Mouse (Mus musculus) layer of hippocampus, adult 8-10 months (tissue): ENCODE measurements around the gene Gm10181. TPM values are rescaled to one million over a fixed set of nuclear protein-coding genes. Genes with fewer than 3 reads are reported as not detected.
"Not testable (repeated sequence)": the region's sequence is repeated elsewhere in the genome, so short reads cannot be mapped to it uniquely, and the experiment has no call there.

Source experiments
- DNase-seq, 2 experiments: peaks; one replicate each; pipeline ENCODE4 v3.0.0; 2022; ENCODE audit warnings: low spot score in 2 of 2
- total RNA-seq, 4 experiments: library from RNA; stranded (reverse); gene quantifications; 2 replicates each; pipeline ENCODE4 v1.2.4; 2022

The Gm10181 gene
- not detected for total RNA-seq

GRCm38 (mm10) chr9:25089122-25089521 is at the start of gene Gm10181:
Gene Gm10181, plus strand, starts transcription at chr9:25089422.
- no peak for DNase-seq

- peak in 1 of 2 experiments; percentile 31 for DNase-seq
Measured at GRCm38 (mm10) chr9:25041665-25042064, 47.6 kb upstream of the Gm10181 start.

- DNase-seq = no peak
Measured at GRCm38 (mm10) chr9:25042162-25043111, 46.8 kb upstream of the Gm10181 start.

GRCm38 (mm10) chr9:25044325-25044724 is 44.9 kb upstream of the Gm10181 start:
- no peak for DNase-seq

- no peak for DNase-seq
Measured at GRCm38 (mm10) chr9:25048289-25048688, 40.9 kb upstream of the Gm10181 start.

- no peak for DNase-seq
Measured at GRCm38 (mm10) chr9:25048940-25049339, 40.3 kb upstream of the Gm10181 start.

GRCm38 (mm10) chr9:25051901-25052300 is 37.3 kb upstream of the Gm10181 start:
- DNase-seq = no peak

- DNase-seq = no peak
Measured at GRCm38 (mm10) chr9:25055650-25056376, 33.4 kb upstream of the Gm10181 start.

GRCm38 (mm10) chr9:25058726-25059125 is 30.5 kb upstream of the Gm10181 start:
- DNase-seq = no peak

GRCm38 (mm10) chr9:25072666-25073065 is 16.6 kb upstream of the Gm10181 start:
- no peak for DNase-seq

- DNase-seq = peak in 1 of 2 experiments; percentile 26
Measured at GRCm38 (mm10) chr9:25075977-25076376, 13.2 kb upstream of the Gm10181 start.

GRCm38 (mm10) chr9:25076505-25076904 is 12.7 kb upstream of the Gm10181 start:
- no peak for DNase-seq

- DNase-seq = no peak
Measured at GRCm38 (mm10) chr9:25090853-25091252, 1.6 kb downstream of the Gm10181 start.

GRCm38 (mm10) chr9:25102881-25103280 is 13.7 kb downstream of the Gm10181 start:
- DNase-seq = no peak

GRCm38 (mm10) chr9:25104638-25105037 is 15.4 kb downstream of the Gm10181 start:
- DNase-seq = peak; percentile 39 to 42

- not testable (repeated sequence) for DNase-seq
Measured at GRCm38 (mm10) chr9:25123590-25123989, 34.4 kb downstream of the Gm10181 start.

GRCm38 (mm10) chr9:25124048-25124447 is 34.8 kb downstream of the Gm10181 start:
- no peak for DNase-seq

- no peak for DNase-seq
Measured at GRCm38 (mm10) chr9:25132253-25132652, 43.0 kb downstream of the Gm10181 start.

- no peak for DNase-seq
Measured at GRCm38 (mm10) chr9:25132920-25133319, 43.7 kb downstream of the Gm10181 start.

GRCm38 (mm10) chr9:25138900-25139299 is 49.7 kb downstream of the Gm10181 start:
- no peak for DNase-seq
